In genomic region chr11:34932191-34932590, GRCm38 (mm10) we compare ENCODE assay signal across 19 mouse cellular contexts.
DNase-seq lines count a peak whose midpoint lies in the region; ATAC-seq lines count a peak whose summit lies in the region.
"Had no signal": no experiment of that assay in that cellular context is flagged by ENCODE, and none has a peak within 500 bp of the region (broad histone marks: within the 10 kb centered on the region; RNA-seq: fewer than 3 reads in every experiment).

No protein-coding gene starts in this region.

- DNase-seq in layer of hippocampus, postnatal 10 days (ENCODE audit: low spot score in 2 of 2), result peak; percentile 27 to 32
- no peak for DNase-seq in layer of hippocampus, postnatal 36 days
- DNase-seq in right cerebral cortex, postnatal 4 days, result peak; percentile 8
- DNase-seq in right cerebral cortex, adult 18-20 months, result no peak
- DNase-seq: adrenal gland, adult 2 months; adrenal gland, postnatal 25 days; cerebellum, adult 11 months; cerebellum, adult 8-10 months; cerebellum, postnatal 25 days; gastrocnemius, postnatal 36 days; heart, adult 18-20 months; heart, postnatal 10 days; heart, postnatal 4 days had no signal

- H3K4me2 ChIP-seq in forebrain, embryonic 16.5 days (ENCODE audit: low read length), result no peak overlapping the region
- H3K4me2 ChIP-seq in forebrain, embryonic 12.5 days, result no peak overlapping the region
- H3K4me2 ChIP-seq: embryonic facial prominence, embryonic 13.5 days; hindbrain, embryonic 12.5 days; intestine, embryonic 15.5 days had no signal

- no peaks in the 10 kb centered on the region for H3K36me3 ChIP-seq in forebrain, embryonic 16.5 days (ENCODE audit: control insufficient read depth, insufficient read depth)
- H3K36me3 ChIP-seq in forebrain, embryonic 12.5 days (replicated peaks), result no peaks in the 10 kb centered on the region
- H3K36me3 ChIP-seq: embryonic facial prominence, embryonic 13.5 days; heart, embryonic 10.5 days; hindbrain, embryonic 12.5 days; intestine, embryonic 15.5 days had no signal

- no peaks in the 10 kb centered on the region for H3K27me3 ChIP-seq in forebrain, embryonic 16.5 days (replicated peaks; ENCODE audit: control insufficient read depth, insufficient read depth, low read length)
- H3K27me3 ChIP-seq in forebrain, embryonic 12.5 days, result no peaks in the 10 kb centered on the region
- H3K27me3 ChIP-seq: embryonic facial prominence, embryonic 13.5 days; hindbrain, embryonic 12.5 days; intestine, embryonic 15.5 days had no signal

- no peak overlapping the region for H3K4me3 ChIP-seq in forebrain, embryonic 16.5 days (replicated peaks; ENCODE audit: low read length)
- H3K4me3 ChIP-seq in forebrain, embryonic 12.5 days (replicated peaks), result no peak overlapping the region
- H3K4me3 ChIP-seq: embryonic facial prominence, embryonic 13.5 days; heart, embryonic 10.5 days; hindbrain, embryonic 12.5 days; intestine, embryonic 15.5 days had no signal

- no peak overlapping the region for H3K27ac ChIP-seq in forebrain, embryonic 16.5 days (ENCODE audit: low read length)
- H3K27ac ChIP-seq in forebrain, embryonic 12.5 days, result no peak overlapping the region
- H3K27ac ChIP-seq: embryonic facial prominence, embryonic 13.5 days; heart, embryonic 10.5 days; hindbrain, embryonic 12.5 days; intestine, embryonic 15.5 days had no signal

- no peaks in the 10 kb centered on the region for H3K9me3 ChIP-seq in forebrain, embryonic 16.5 days (ENCODE audit: control insufficient read depth, low read length)
- no peaks in the 10 kb centered on the region for H3K9me3 ChIP-seq in forebrain, embryonic 12.5 days
- H3K9me3 ChIP-seq: embryonic facial prominence, embryonic 13.5 days; heart, embryonic 10.5 days; hindbrain, embryonic 12.5 days; intestine, embryonic 15.5 days had no signal

- peak; percentile 54; the same call in 1 of the 2 replicates for ATAC-seq in forebrain, embryonic 16.5 days
- no peak for ATAC-seq in forebrain, embryonic 12.5 days (ENCODE audit: low FRiP score)
- ATAC-seq: intestine, embryonic 15.5 days had no signal

- no peaks in the 10 kb centered on the region for H3K4me1 ChIP-seq in forebrain, embryonic 16.5 days (replicated peaks; ENCODE audit: control insufficient read depth, insufficient read depth, low read length)
- no peaks in the 10 kb centered on the region for H3K4me1 ChIP-seq in forebrain, embryonic 12.5 days
- H3K4me1 ChIP-seq: embryonic facial prominence, embryonic 13.5 days; heart, embryonic 10.5 days; hindbrain, embryonic 12.5 days; intestine, embryonic 15.5 days had no signal

- no peak overlapping the region for H3K9ac ChIP-seq in forebrain, embryonic 16.5 days (replicated peaks; ENCODE audit: low read depth, low read length)
- no peak overlapping the region for H3K9ac ChIP-seq in forebrain, embryonic 12.5 days
- H3K9ac ChIP-seq: embryonic facial prominence, embryonic 13.5 days; hindbrain, embryonic 12.5 days; intestine, embryonic 15.5 days had no signal

Comparison
In these comparisons a context has a peak if more than half of its experiments do, and no peak if none do; other contexts are left out.
1. DNase-seq: peak in layer of hippocampus, postnatal 10 days (2 of 2) and right cerebral cortex, postnatal 4 days (single experiment); none in layer of hippocampus, postnatal 36 days (0 of 2) and right cerebral cortex, adult 18-20 months (single experiment).